Mouse (Mus musculus) T-helper 17 cell (primary cell): ENCODE data around the gene Arid5a.

ENCODE experiments used
- in situ Hi-C, 2 experiments: fragments of 300-600 bp; cut with MboI, MseI; formaldehyde crosslinking; loops; 1 replicate in 1 of 2; 2 replicates in 1 of 2; pipeline ENCODE4 v1.15.1; 2025; ENCODE audit warnings: high pct_unique_total_duplicates in 2 of 2

Arid5a gene

GRCm38 (mm10) chr1:36293470-36293869, 14.1 kb upstream of the Arid5a start:
- in situ Hi-C loops = loop anchor here in 1 of 2 experiments (25.0 kb wide), 1 partner anchor 1456 kb away; the partner anchor contains the start of genes Fam168b and Plekhb2

- in situ Hi-C loops = loop anchor here in 1 of 2 experiments (25.0 kb wide), 1 partner anchor 1457 kb away; the partner anchor contains the start of genes Fam168b and Plekhb2
Observed at GRCm38 (mm10) chr1:36294402-36294801, 13.1 kb upstream of the Arid5a start.

- in situ Hi-C loops = loop anchor here in 1 of 2 experiments (25.0 kb wide), 1 partner anchor 1459 kb away; the partner anchor contains the start of genes Fam168b and Plekhb2
Observed at GRCm38 (mm10) chr1:36296466-36297149, 10.9 kb upstream of the Arid5a start.

GRCm38 (mm10) chr1:36298107-36298506, 9.4 kb upstream of the Arid5a start:
- in situ Hi-C loops = loop anchor here in 1 of 2 experiments (25.0 kb wide), 1 partner anchor 1461 kb away; the partner anchor contains the start of genes Fam168b and Plekhb2

- in situ Hi-C loops = loop anchor here in 1 of 2 experiments (25.0 kb wide), 1 partner anchor 1462 kb away; the partner anchor contains the start of genes Fam168b and Plekhb2
Observed at GRCm38 (mm10) chr1:36299126-36299525, 8.4 kb upstream of the Arid5a start.

GRCm38 (mm10) chr1:36299676-36300075, 7.9 kb upstream of the Arid5a start:
- in situ Hi-C loops = loop anchor here in 1 of 2 experiments (25.0 kb wide), 1 partner anchor 1462 kb away; the partner anchor contains the start of genes Fam168b and Plekhb2

- in situ Hi-C loops = no loop called here
Observed at GRCm38 (mm10) chr1:36300486-36300885, 7.0 kb upstream of the Arid5a start.

- in situ Hi-C loops = no loop called here
Observed at GRCm38 (mm10) chr1:36302273-36302672, 5.3 kb upstream of the Arid5a start.

GRCm38 (mm10) chr1:36302957-36303356, 4.6 kb upstream of the Arid5a start:
- in situ Hi-C loops = no loop called here

- in situ Hi-C loops = no loop called here
Observed at GRCm38 (mm10) chr1:36303381-36304320, 3.9 kb upstream of the Arid5a start.

GRCm38 (mm10) chr1:36304764-36305163, 2.8 kb upstream of the Arid5a start:
- in situ Hi-C loops = no loop called here

- in situ Hi-C loops = no loop called here
Observed at GRCm38 (mm10) chr1:36306120-36306519, 1.4 kb upstream of the Arid5a start.

- in situ Hi-C loops = no loop called here
Observed at GRCm38 (mm10) chr1:36307121-36307494, 425 bp upstream of the Arid5a start.

GRCm38 (mm10) chr1:36308451-36308901, 943 bp downstream of the Arid5a start:
- in situ Hi-C loops = no loop called here

GRCm38 (mm10) chr1:36308966-36309475, 1.5 kb downstream of the Arid5a start:
- in situ Hi-C loops = no loop called here

- in situ Hi-C loops = no loop called here
Observed at GRCm38 (mm10) chr1:36309498-36309901, 2.0 kb downstream of the Arid5a start.

- in situ Hi-C loops = no loop called here
Observed at GRCm38 (mm10) chr1:36314959-36315775, 7.6 kb downstream of the Arid5a start.

- in situ Hi-C loops = no loop called here
Observed at GRCm38 (mm10) chr1:36315776-36316100, 8.2 kb downstream of the Arid5a start.

- in situ Hi-C loops = no loop called here
Observed at GRCm38 (mm10) chr1:36321164-36321563, 13.6 kb downstream of the Arid5a start.

- in situ Hi-C loops = no loop called here
Observed at GRCm38 (mm10) chr1:36321829-36322573, 14.5 kb downstream of the Arid5a start.
